In genomic region chr10:109723646-109724045, GRCm38 (mm10) we compare ENCODE assay signal across 23 mouse cellular contexts.
"Had no signal": no experiment of that assay in that cellular context is flagged by ENCODE, and none has a peak within 500 bp of the region (broad histone marks: within the 10 kb centered on the region; RNA-seq: fewer than 3 reads in every experiment).

No protein-coding gene starts in this region.

- H3K4me3 ChIP-seq: gastrocnemius, adult 2 months; heart, adult 2 months; heart, embryonic 10.5 days; heart, embryonic 12.5 days; hindbrain, embryonic 10.5 days; hindbrain, embryonic 12.5 days; intestine, embryonic 15.5 days; kidney, embryonic 15.5 days; limb, embryonic 13.5 days; limb, embryonic 15.5 days had no signal

- H3K4me1 ChIP-seq: heart, embryonic 10.5 days; heart, embryonic 12.5 days; hindbrain, embryonic 10.5 days; hindbrain, embryonic 12.5 days; intestine, embryonic 15.5 days; kidney, embryonic 15.5 days; limb, embryonic 13.5 days; limb, embryonic 15.5 days had no signal

- DNase-seq: gastrocnemius, adult 2 months; gastrocnemius, postnatal 10 days; gastrocnemius, postnatal 25 days; heart, adult 11 months; heart, adult 2 months; heart, postnatal 10 days; heart, postnatal 4 days; kidney, adult 18-20 months; kidney, adult 9 months; kidney, postnatal 10 days; kidney, postnatal 25 days; kidney, postnatal 4 days; layer of hippocampus, adult 9-11 months; layer of hippocampus, postnatal 36 days; left cerebral cortex, postnatal 4 days had no signal
